Mouse (Mus musculus) urinary bladder, postnatal 25 days (tissue): Measurements from ENCODE around the gene Mfsd4a.
A peak's percentile ranks its signal among the peaks of the same experiment; 100 is the strongest.

ENCODE experiments used
- DNase-seq: peaks from one replicate; pipeline ENCODE4 v3.0.0; 2022; ENCODE audit warnings: low spot score

Mfsd4a gene

DNA sequence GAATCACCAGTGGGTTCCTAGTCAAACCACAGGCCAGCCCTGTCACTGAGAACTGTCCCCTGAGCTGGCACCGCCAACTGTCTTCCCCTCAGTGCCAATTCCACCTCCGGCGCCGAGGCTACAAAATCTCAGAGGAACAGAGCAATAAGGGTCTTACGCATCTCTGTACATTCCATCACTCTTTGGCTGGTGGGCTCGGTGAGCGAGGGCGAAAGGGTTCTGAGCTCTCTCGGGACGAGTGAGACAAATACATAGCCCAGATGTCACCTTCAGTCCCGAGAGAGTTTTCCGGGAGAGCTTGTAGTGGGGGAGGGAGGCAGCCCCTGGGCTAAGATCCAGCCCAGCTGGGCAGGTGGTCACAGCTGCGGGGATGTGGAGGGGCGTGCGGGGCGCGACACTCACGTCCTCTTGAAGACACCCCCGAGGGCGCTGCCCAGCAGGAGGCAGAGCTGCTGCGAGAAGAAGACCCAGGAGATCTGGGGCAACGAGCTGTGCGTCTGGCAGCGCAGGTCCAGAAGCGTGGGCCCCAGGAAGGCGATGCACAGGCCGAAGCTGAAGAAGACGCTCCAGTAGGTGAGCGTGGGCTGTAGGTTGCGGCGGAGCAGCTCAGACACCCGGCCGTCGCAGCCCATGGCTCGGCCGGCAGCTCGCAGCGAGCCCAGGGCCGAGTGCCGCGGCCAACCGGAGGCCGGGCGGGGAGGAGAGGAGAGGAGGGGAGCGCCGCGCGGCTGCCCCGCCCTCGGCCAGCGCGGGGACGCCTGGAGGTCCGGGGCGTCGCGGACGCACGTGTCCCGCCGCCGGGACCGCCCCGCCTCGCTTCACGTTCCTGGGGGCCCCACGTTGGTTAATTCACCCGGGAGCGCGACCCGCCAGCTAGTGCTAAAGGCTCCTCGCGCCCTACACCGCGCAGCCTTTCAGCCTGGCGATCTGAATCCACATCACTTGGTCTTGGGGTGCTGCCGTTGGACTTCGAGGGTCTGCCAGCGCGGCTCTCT lies at the start of gene Mfsd4a:
TSS of gene Mfsd4a (minus strand) at position 802 of the 995 bp plus-strand sequence.
- DNase-seq = peak; percentile 61

DNA sequence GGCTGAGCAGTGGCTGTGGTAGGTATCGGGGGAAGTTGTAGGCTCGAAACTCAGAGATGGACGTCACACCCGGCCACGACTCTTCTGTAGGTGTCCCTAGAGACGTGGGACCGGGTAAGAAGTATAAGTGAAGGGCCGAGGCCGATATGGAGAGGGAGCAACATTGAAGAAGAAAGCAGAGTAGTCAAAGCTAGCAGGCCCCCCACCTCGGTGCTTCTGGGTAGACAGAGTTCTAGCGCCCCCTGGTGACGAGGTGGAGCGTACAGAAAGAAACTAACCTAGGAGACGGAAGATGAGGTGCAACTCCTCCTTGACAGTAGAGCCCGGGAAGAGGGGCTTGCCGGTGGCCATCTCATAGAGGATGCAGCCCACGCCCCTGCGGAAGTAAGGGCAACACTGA lies 48.7 kb upstream of the Mfsd4a start:
- DNase-seq = peak; percentile 72

DNA sequence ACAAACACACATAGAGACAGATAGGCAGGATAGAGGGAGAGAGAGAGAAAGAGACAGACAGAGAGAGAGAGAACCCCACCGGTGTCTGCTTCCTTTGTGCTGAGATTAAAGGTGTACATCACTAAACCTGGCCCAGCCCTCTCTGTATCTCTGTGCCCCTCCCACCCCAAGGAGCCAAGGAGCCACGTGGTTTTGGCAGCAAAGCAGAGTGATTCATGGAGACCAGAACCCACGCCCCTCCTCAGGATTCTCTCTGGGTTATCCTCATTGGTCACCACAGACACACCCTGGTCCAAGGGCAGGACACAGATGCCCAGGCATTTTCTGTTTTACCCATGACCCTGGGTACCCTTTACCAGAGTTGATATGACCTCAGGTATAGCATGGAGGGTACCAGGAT lies 45.2 kb upstream of the Mfsd4a start:
- no peak for DNase-seq

DNA sequence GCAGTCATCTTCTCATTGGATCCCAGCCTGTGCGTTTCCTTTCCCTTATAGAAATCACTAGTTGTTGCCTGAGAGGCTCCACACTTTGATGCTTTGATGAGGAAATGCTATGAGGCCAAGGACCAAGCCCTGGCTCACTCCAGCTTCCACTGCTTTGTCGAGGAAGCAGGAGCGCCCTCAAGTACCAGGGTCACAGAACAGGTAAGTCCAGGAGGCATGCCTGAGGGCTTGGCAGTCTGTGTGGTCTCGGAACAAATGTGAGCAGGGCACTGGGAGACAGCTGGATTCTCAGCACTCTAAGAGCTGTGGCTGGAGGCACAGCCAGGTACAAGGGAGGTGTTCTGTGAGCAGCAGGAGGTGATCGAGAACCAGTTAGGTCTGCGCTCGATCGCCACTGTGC lies 44.6 kb upstream of the Mfsd4a start:
- DNase-seq = no peak

DNA sequence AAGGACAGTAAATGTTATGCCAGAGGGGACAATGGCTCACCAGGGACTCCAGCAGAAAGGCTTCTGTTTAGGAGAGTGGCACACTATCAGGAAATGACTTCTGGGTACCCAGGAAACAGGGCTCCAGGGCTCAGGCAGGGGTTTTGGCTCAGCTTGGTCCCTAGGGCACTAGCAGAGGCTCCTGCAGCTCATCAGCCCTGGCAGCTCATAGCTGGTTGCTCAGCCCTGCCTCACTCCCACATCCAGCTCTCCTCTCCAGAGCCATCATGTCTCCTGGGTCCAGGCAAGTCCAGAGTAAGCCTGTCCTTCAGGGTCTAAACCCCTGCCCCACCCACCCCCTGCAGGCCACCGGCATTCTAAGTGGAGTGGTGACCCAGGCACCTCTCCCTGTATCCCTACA lies 43.5 kb upstream of the Mfsd4a start:
- DNase-seq = no peak

DNA sequence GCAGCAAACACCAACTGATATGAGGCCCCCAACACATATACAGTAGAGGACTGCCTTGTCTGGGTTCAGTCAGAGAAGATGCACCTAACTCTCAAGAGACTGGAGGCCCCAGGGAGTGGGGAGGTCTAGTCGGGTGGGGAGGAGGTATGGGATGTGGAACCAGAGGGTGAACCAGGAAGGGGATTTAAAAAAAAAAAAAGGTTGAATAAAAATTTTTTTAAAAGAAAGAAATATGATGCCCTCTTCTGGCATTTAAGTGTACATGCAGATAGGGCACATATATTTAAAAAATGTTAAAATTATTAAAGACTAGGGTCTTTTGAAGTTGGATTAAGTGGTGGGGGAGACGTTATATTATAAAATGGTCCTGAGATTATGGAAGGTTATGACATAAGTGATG lies 41.5 kb upstream of the Mfsd4a start:
- DNase-seq = no peak

DNA sequence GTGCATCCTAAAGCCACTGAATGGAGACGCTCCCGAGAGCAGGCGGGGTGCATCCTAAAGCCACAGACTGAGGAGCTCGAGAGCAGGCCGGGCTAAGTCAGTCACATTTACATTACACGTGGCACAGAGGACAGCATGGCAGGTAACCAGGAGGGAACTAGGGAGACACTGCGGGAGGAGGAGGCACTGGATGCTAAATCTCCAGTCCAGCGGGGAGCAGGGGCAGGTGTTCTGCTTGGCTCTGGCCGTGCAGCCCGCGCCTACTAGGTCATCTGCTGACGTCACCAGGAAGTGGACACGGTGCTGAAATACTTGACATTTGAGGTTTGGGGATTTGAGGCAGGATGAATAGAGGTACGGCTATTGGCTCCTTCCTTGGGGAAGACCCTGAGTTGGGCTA lies 36.5 kb upstream of the Mfsd4a start:
- DNase-seq = no peak

DNA sequence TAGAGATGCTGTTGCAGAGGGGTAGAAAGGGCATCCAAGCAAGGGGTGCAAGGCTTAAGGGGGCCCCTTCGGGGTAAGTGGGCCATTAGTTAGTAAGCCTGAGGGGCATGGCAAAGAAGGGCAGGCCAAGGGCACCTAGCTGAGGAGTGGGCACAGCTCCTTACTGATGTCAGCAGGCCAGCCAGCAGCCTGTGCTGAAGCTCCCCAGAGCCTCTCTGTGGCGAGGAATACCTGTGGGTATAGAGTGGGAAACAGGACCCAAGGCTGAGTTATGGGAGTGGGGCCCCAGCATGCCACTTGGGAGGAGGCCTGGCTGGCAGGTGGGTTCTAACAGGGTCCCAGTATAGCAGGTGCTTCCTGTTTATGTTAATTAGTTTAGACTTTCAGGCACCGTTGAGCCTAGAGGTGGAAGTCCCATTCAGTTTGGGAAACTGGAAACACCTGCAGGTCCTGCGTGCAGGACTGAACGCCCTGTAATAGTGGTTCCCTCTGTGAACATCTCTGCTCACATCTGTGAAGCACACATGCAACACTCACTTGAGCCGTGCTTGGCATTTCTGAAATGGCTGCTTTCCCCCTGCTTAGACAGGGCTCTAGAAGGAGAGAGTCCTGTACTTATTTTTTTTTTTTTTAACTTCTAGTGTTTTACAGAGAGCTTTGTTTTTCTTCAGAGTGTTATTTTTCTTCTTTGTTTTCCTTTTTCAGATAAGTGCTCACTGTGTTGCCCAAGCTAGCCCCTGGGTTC lies 34.3 kb upstream of the Mfsd4a start:
- no peak for DNase-seq

DNA sequence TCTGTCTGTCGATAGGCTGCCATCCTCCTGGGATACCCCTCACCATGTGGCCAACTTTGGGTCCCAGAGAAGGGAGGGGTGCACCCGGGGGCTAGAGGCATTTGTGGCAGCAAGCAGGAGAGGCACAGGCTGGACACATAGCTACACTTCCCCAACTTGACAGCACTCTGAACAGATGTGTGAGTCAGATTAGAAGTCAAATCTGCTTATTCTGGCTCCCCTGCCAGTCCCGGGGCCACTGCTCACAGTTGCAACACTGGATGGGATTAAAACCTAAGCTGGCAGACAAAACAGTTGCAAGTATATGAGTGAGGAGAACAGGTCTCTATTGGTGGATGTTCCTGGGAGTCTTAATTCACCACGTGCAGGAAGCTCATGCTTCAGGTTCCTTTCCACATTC lies 31.9 kb upstream of the Mfsd4a start:
- DNase-seq = no peak

DNA sequence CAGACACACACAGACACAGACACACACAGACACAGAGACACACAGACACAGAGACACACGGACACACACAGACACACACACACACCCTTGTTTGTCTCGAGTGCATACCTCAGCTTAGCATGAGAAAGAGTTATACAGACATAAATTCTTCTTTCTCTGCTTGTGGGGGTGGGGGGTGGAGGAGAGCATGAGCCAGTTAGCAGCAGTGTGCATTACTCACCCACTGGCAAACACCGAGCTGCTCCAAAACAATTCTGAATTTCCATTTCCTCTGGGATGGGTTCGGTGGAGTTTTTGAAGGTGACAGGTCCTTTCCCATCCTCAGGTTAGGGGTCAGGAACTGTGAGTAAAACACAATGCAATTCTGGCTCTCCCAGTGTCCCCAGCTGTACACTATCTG lies 31.2 kb upstream of the Mfsd4a start:
- no peak for DNase-seq

DNA sequence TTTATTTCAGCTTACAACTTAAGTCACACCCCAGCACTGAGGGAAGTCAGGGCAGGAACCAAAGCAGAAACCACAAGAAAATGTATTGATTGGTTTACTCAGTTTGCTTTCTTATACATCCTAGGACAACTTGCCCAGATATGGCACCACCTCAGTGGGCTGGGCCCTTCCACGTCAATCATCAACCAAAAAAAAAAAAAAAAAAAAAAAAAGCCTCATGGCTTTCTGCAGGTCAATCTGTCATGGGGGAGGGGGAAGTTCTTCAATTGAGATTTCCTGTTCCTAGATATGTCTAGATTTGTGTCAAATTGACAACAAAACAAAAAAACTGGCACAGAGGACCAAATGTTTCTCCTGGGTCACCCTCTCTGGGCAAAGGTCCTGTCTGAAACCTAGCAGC lies 30.2 kb upstream of the Mfsd4a start:
- no peak for DNase-seq

DNA sequence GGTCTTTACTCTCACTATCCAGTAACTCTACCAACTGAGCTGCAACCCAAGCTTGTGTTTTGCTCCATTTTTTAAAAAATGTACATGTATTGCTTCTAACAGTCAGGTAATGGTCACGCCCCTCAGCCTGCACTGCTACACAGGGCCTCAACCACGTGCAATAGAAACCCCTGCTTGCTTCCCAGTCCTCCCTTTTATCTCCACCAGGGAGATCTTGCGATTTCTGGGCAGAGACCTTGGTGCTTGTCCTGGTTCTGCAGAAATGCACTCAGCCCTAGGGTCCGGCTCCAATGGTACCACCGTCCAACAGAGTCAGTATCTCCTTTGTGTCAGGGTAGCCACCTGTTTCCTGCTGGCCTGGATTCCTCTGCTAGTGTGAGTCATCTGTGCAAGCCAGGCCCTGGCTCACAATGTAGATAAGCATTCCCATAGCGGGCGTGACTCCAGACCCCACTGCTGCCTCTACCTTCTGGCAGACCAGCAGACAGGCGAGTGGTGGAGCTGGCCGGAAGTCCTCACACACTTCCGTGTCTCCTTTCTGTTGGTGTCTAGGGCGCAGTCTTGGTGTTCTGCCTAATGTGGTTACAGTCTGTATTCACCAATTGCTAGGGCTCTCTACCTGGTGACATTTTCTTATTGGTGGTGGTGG lies 27.6 kb upstream of the Mfsd4a start:
- DNase-seq = peak; percentile 40

DNA sequence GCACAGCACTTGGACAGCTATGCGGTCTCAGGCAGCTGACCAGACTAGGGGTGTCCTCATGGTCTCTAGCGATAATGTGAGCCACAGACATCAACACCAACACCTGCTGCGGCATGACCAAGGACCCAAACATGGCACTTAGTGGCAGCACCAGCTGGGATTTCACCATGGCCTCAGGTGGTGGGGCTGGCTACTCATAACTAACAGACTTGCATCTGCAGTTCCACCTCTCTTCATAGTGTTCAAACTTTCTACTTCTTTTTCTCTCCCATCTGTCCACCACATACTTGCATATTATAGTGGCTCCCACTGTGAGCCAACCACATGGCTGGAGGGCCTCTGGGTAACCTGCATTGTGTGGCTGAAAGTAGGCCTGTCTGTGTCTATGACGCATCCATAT lies 25.4 kb upstream of the Mfsd4a start:
- DNase-seq = no peak

DNA sequence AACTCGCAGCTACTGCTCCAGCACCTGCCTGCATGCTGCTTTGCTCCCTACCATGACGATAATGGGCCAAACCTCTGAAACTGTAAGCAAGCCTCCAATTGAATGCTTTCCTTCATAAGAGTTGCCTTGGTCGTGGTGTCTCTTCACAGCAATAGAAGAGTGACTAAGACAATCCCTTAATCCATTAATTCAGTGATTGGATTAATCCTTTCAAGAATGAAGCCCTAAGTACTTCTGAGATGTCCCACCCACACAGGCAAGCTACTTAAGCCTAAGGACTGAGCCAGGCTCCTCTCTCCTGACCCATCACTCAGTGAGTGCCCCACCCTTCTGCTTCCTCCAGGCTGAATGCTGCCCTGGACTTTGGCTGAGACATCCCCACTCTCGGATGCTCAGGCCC lies 22.4 kb upstream of the Mfsd4a start:
- DNase-seq = no peak

DNA sequence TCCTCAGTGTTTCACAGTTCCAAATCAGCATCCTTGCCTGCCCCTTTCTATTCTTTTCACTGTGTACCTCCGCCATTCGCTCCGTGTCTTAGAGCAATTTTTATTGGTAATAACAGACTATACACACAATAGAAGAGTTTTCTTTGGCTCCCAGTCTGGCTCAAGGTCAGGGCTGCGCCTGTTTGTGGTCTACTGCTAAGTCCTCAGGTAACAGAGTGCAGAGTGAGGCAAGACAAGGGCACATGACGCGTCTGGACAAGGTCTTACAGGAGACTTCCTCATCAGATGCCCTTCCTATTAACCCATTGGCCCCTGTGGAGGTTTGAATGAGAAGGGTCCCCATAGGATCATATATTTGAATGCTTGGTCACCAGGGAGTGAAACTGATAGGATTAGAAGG lies 21.9 kb upstream of the Mfsd4a start:
- no peak for DNase-seq

DNA sequence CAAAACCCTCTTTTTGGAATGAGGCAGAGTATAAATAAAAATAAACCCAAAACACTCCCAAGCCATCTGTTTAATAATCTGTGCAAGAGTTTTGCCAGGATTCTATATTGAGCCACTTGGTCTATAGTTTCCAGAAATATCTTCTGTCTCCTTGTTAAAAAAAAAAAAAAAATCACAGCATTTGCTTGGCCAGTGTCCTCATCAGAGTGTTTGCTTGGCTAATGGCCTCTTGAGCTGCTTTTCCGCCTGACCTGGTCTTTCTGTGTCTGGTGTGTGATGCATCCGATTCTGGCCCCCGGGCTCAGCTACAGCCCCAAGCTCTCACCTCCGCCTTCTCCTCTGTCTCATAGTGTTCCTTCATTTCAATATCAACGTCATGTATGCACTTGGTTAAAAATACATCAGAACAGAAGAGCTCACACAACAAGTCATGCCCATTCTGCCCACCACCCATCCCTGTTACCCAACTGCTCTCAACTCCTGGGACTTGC lies 20.4 kb upstream of the Mfsd4a start:
- no peak for DNase-seq

DNA sequence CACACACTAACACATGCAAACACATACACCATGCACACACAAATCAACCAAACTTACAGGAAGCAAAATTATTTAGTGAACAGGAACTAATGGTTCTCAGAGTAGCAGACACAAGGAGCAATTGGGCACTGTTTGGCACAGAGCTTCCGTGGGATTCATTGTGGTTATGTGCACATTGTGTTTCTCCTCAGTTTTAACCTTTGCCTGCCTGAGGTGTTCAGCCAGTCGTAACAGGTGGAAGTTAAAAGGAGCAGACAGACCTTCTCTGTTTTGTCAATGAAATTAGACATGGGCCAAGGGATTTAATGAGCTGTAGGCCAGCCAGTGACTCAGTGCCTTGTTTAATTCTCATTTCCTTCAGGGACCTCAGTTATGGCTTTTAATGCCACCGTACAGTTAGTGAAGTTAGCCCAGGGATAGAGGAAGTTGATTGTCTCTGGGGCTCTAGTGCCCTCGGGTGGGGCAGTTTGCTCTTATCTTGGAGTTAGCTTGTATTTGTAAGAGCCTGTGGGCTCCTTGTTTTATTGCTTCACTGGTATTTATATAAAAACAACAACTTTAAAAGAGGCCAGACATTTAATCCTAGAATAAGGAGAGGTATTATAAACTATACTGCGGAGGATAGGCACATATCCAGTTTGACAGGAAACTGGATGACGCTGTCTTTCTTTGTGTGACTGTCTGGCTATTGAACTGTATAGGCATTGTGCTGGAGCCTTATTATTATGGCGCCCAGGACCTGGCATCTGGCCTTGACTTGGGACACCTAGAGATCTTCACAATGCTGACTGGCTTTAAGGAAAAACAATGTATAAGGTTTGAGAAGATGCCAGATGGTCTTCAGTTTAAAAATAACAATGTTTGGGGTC lies 17.6 kb upstream of the Mfsd4a start:
- DNase-seq = no peak

DNA sequence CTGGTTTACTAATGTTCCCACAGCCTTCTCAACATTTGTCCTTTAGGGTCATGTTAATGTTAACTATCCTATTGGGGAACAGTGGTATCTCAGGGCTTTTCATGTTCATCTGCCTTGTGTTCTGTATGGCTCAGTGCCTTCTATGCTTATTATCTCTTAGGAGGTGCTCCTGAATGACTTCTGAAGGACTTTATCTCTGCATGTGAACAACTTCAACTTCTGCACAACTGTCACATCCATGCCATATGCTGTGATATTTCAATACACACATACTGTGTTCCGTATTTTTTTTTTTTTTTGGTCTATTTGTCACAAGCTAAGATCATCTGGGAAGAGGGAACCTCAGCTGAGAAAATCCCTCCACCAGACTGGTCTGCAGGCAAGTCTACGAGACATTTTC lies 10.6 kb upstream of the Mfsd4a start:
- DNase-seq = no peak

DNA sequence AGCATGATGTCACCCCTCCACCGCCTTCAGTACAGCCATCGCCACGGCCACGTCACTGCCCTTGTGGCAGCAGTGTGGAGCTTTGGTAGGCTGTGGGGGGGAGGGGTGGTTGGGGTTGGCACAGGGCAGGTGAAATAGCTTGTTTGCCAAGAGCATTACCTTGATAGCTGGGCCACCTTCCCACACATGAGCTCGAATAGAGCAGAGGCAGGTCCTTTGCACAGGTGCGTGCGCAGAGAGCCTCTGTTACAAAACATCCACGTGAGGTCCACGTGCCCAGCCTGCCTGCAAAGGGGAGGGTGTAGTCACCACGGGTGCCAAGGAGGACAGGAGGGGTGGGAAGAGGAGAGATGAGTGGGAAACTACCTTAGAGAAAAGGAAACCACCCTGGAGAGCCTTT lies 7.7 kb upstream of the Mfsd4a start:
- no peak for DNase-seq

DNA sequence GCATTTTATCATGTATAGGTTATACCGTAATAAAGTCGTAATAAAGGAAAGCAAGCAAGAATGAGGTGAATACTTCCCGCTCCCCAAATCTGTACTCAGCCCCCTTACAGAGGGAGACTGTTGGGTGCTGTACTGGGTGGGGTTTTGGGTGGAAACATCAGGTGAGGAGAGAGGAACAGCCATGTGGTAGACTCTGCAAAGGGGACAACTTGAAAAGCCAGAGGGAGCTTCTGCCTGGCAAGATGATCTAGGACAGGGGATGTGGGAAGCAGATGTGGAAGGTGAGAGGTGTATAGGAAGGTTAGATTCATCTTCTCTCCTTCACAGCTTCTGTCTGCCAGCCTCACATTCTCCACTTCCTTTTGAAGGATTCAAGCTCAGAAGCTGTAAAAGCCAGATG lies 2.8 kb upstream of the Mfsd4a start:
- no peak for DNase-seq

DNA sequence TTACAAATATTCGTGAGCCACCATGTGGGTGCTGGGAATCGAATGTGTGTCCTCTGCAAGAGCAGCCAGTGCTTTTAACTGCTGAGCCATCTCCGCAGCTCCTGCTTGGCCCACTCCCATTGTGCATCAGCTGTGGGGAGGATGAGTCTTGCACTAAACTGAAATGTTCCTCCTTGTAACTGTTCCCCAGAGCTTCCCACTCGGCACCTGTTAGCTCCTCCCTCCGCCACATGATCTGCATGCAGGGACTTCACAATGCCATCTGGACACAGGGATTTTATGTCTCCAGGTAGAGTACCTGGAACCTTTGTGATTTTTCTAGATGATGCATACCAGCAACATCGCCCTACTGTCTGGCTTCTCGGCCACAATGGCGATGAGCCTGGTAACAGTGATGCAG lies 1.6 kb upstream of the Mfsd4a start:
- no peak for DNase-seq
